Mouse (Mus musculus): Measurements from ENCODE around the gene Bcl2. TPM values are rescaled to one million over a fixed set of nuclear protein-coding genes. Genes with fewer than 3 reads are reported as not detected.

The Bcl2 gene
- total and polyA plus RNA-seq, 3 experiments = 30.9 to 87.0 (median 38.8) TPM

GRCm38 (mm10) chr1:106643527-106643926, 70.5 kb downstream of the Bcl2 start:
- H3K4me3 ChIP-seq (ENCODE audit: control insufficient read depth in 1 of 2, insufficient read depth in 1 of 2, low read depth in 2 of 2, low read length in 2 of 2) = no peak overlapping the region
- H3K9me3 ChIP-seq (replicated peaks; ENCODE audit: insufficient read depth, low read length) = no peaks in the 10 kb centered on the region
- TF ChIP-seq NRF1 (IDR thresholded peaks at IDR 0.05; ENCODE audit: insufficient read depth, low read depth, low read length, poor library complexity, severe bottlenecking) = no peak
- TF ChIP-seq MXI1 (IDR thresholded peaks at IDR 0.05; ENCODE audit: low read depth, low read length) = no peak
- no peak for TF ChIP-seq KAT2A (conservative IDR thresholded peaks at IDR 0.05; ENCODE audit: low read depth, low read length)
- no peak for TF ChIP-seq TBP (IDR thresholded peaks at IDR 0.05; ENCODE audit: low read depth, low read length)
- no peak for TF ChIP-seq ZMIZ1 (IDR thresholded peaks at IDR 0.05; ENCODE audit: low read depth, low read length)
- no peak for TF ChIP-seq E2F4 (IDR thresholded peaks at IDR 0.05; ENCODE audit: borderline replicate concordance, low read depth, low read length)
- no peak for TF ChIP-seq RCOR1 (IDR thresholded peaks at IDR 0.05; ENCODE audit: low read depth, low read length)
- TF ChIP-seq CHD1 (IDR thresholded peaks at IDR 0.05; ENCODE audit: low read depth, low read length) = no peak
- TF ChIP-seq POLR2AphosphoS5 (IDR thresholded peaks at IDR 0.05; ENCODE audit: borderline replicate concordance, low read depth, low read length) = no peak
- no peak for TF ChIP-seq ETS1 (IDR thresholded peaks at IDR 0.05; ENCODE audit: low read depth, low read length)
- TF ChIP-seq GABPA (IDR thresholded peaks at IDR 0.05; ENCODE audit: low read depth, low read length) = no peak
- TF ChIP-seq POLR2A (IDR thresholded peaks at IDR 0.05; ENCODE audit: control insufficient read depth in 1 of 2, insufficient read depth in 1 of 2, low read depth in 1 of 2, low read length in 2 of 2, poor library complexity in 1 of 2) = no peak
- TF ChIP-seq ZNF384 (IDR thresholded peaks at IDR 0.05; ENCODE audit: low read depth, low read length) = no peak
- TF ChIP-seq ELF1 (IDR thresholded peaks at IDR 0.05; ENCODE audit: low read depth, low read length) = no peak
- TF ChIP-seq MYB (IDR thresholded peaks at IDR 0.05; ENCODE audit: low read depth, low read length) = no peak
- no peak for TF ChIP-seq SIN3A (IDR thresholded peaks at IDR 0.05; ENCODE audit: low read length)

GRCm38 (mm10) chr1:106640577-106640976, 73.5 kb downstream of the Bcl2 start:
- Histone ChIP-seq H3K4me3 (ENCODE audit: control insufficient read depth in 1 of 2, insufficient read depth in 1 of 2, low read depth in 2 of 2, low read length in 2 of 2) (no peak overlapping the region), H3K36me3 (ENCODE audit: control insufficient read depth in 1 of 2, insufficient read depth in 2 of 2, low read length in 2 of 2) (no peaks in the 10 kb centered on the region), H3K27me3 (ENCODE audit: control insufficient read depth in 1 of 2, insufficient read depth in 2 of 2, low read length in 2 of 2) (no peaks in the 10 kb centered on the region), H3K9me3 (replicated peaks; ENCODE audit: insufficient read depth, low read length) (no peaks in the 10 kb centered on the region), H3K9ac (ENCODE audit: control insufficient read depth, low read depth, low read length, poor library complexity, severe bottlenecking) (no peak overlapping the region), H3K27ac (ENCODE audit: control insufficient read depth, low read depth, low read length) (no peak overlapping the region), H3K79me2 (ENCODE audit: control insufficient read depth, insufficient read depth, low read length, poor library complexity) (peaks cover 7% of the 10 kb centered on the region; the same call in 1 of the 2 replicates), H3K4me1 (ENCODE audit: control insufficient read depth in 1 of 2, insufficient read depth in 2 of 2, low read length in 2 of 2) (no peaks in the 10 kb centered on the region)
- DNase-seq (ENCODE audit: low read depth, low spot score) = no peak
- TF ChIP-seq POLR2A (IDR thresholded peaks at IDR 0.05; ENCODE audit: control insufficient read depth in 1 of 2, insufficient read depth in 1 of 2, low read depth in 1 of 2, low read length in 2 of 2, poor library complexity in 1 of 2) (no peak), MXI1 (IDR thresholded peaks at IDR 0.05; ENCODE audit: low read depth, low read length) (no peak), USF2 (IDR thresholded peaks at IDR 0.05; ENCODE audit: borderline replicate concordance in 1 of 2, insufficient read depth in 1 of 2, low read depth in 1 of 2, low read length in 2 of 2) (peak in 1 of 2 experiments; percentile 2; a peak in 1 of 4 replicates), MAZ (IDR thresholded peaks at IDR 0.05; ENCODE audit: low read depth, low read length) (no peak), JUND (IDR thresholded peaks at IDR 0.05; ENCODE audit: low read depth, low read length) (no peak), GATA1 (IDR thresholded peaks at IDR 0.05; ENCODE audit: low read depth, low read length) (no peak), ZC3H11A (IDR thresholded peaks at IDR 0.05; ENCODE audit: low read depth, low read length) (no peak), CHD2 (IDR thresholded peaks at IDR 0.05; ENCODE audit: low read length) (no peak)

More at GRCm38 (mm10) chr1:106643527-106643926, 70.5 kb downstream of the Bcl2 start:
- Histone ChIP-seq H3K27me3 (ENCODE audit: control insufficient read depth in 1 of 2, insufficient read depth in 2 of 2, low read length in 2 of 2) (no peaks in the 10 kb centered on the region), H3K79me2 (ENCODE audit: control insufficient read depth, insufficient read depth, low read length, poor library complexity) (peaks cover 10% of the 10 kb centered on the region; the same call in 1 of the 2 replicates), H3K4me1 (ENCODE audit: control insufficient read depth in 1 of 2, insufficient read depth in 2 of 2, low read length in 2 of 2) (no peaks in the 10 kb centered on the region), H3K9ac (ENCODE audit: control insufficient read depth, low read depth, low read length, poor library complexity, severe bottlenecking) (no peak overlapping the region), H3K27ac (ENCODE audit: control insufficient read depth, low read depth, low read length) (no peak overlapping the region), H3K36me3 (ENCODE audit: control insufficient read depth in 1 of 2, insufficient read depth in 2 of 2, low read length in 2 of 2) (no peaks in the 10 kb centered on the region)
- DNase-seq (ENCODE audit: low read depth, low spot score) = no peak
